Mouse (Mus musculus): ENCODE results near the gene BC025446. TPM values are rescaled to one million over a fixed set of nuclear protein-coding genes. Genes with fewer than 3 reads are reported as not detected.

Gene BC025446
- not detected for polyA plus RNA-seq (2014; fragmentation: Illumina TruSeq; extraction: RNeasy Lipid Tissue Mini Kit (QIAGEN cat#74804); ENCODE audit: insufficient read depth, low read depth, low replicate concordance)

DNA sequence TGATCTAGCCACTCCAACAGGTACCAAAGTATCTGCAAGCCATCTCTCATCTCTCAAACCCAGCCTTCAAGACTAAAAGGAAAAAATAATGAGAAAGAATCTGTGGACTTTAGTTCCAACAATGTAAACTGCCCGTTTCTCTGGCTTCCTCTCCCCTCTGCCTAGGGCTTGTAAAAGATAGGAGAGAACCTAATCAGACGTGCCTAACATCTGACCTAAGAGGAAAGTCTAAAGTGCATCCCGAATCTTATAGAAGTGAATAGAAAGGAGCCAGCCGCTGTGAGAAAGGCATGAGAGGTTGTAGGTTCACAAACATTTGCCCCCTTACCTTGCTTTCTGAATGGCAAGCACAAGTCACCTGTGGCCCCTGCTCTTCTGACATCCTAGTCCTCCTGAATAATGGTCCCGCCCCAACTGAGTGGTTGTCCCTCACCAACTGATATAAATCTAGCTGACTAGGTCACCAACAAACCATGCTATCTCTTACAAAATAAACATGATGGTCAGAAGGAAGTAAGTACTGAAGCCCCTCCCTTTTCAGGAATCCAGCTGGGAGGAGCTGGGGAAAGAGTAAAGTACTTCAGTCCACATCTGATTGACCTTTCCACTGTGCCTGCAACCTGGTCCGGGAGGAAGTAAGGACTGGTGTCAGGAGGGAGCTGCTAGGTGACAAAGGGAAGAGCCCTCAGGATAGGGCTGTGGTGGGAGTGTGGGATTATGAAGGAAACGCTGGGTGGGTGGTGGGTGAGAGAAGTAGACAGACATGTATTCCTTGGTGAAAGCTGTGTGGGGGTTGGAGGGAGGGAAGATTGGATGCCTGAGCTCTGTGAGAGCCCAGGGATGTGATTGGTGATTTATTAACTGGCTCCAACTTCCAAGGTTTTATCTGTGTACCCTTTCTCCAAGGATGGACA, at the start of gene BC025446:
Gene BC025446 (plus strand): TSS at position 599 of the 914 bp plus-strand sequence.

DNA sequence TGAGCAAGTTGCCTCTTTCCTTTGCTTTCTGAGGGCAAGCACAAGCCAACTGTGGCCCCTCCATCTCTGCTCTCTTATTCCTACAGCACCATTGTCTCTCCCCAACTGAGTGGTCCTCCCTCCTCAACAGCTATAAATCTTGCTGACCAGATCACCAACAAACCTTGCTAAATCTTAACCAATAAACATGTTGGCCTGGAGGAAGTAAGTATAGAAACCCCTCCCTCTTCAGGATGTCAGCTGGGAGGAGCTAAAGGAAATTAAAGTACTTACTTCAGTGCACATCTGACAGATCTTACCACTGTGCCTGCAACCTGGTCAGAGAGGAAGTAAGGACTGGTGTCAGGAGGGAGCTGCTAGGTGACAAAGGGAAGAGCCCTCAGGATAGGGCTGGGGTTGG, 51.9 kb downstream of the BC025446 start, which contains the start of gene Ly6f:
Gene Ly6f (plus strand): TSS at position 301 of the 400 bp plus-strand sequence.

Other genes with a start within 250 kb of the BC025446 start
- gene Ly6i, start 232.9 kb upstream of the BC025446 start, polyA plus RNA-seq (2014; fragmentation: Illumina TruSeq; extraction: RNeasy Lipid Tissue Mini Kit (QIAGEN cat#74804); ENCODE audit: insufficient read depth, low read depth, low replicate concordance), result 3.9 TPM
- 1,085 TPM for gene Ly6a, start 218.3 kb upstream of the BC025446 start, polyA plus RNA-seq (2014; fragmentation: Illumina TruSeq; extraction: RNeasy Lipid Tissue Mini Kit (QIAGEN cat#74804); ENCODE audit: insufficient read depth, low read depth, low replicate concordance)
- 612 TPM for gene Ly6c1, start 167.5 kb upstream of the BC025446 start, polyA plus RNA-seq (2014; fragmentation: Illumina TruSeq; extraction: RNeasy Lipid Tissue Mini Kit (QIAGEN cat#74804); ENCODE audit: insufficient read depth, low read depth, low replicate concordance)
- gene Ly6c2, start 104.4 kb upstream of the BC025446 start, polyA plus RNA-seq (2014; fragmentation: Illumina TruSeq; extraction: RNeasy Lipid Tissue Mini Kit (QIAGEN cat#74804); ENCODE audit: insufficient read depth, low read depth, low replicate concordance), result 53.9 TPM
- gene Ly6g, start 61.1 kb upstream of the BC025446 start, polyA plus RNA-seq (2014; fragmentation: Illumina TruSeq; extraction: RNeasy Lipid Tissue Mini Kit (QIAGEN cat#74804); ENCODE audit: insufficient read depth, low read depth, low replicate concordance), result 0.54 TPM
- gene Ly6f, start 52.0 kb downstream of the BC025446 start, polyA plus RNA-seq (2014; fragmentation: Illumina TruSeq; extraction: RNeasy Lipid Tissue Mini Kit (QIAGEN cat#74804); ENCODE audit: insufficient read depth, low read depth, low replicate concordance), result not detected